Mouse (Mus musculus) embryonic fibroblast, embryonic 13.5 days (primary cell): ENCODE data around the gene Zfp260. TPM values are rescaled to one million over a fixed set of nuclear protein-coding genes. Genes with fewer than 3 reads are reported as not detected.
A peak's percentile ranks its signal among the peaks of the same experiment; 100 is the strongest.
"Not testable (repeated sequence)": the region's sequence is repeated elsewhere in the genome, so short reads cannot be mapped to it uniquely, and the experiment has no call there.

Source experiments
- H3K27ac ChIP-seq: 2 replicates; pipeline ENCODE4 v1.5.1; 2012; ENCODE audit warnings: low read length, control low read depth, inconsistent platforms; ENCODE audit not compliant: insufficient read depth
- H3K4me1 ChIP-seq: 2 replicates; pipeline ENCODE4 v1.6.1; 2011; ENCODE audit warnings: low read length; ENCODE audit not compliant: control insufficient read depth, insufficient read depth
- H3K4me3 ChIP-seq: 2 replicates; pipeline ENCODE4 v1.5.1; 2011; ENCODE audit warnings: mild to moderate bottlenecking, control low read depth, low read length; ENCODE audit not compliant: insufficient read depth
- CTCF ChIP-seq: IDR thresholded peaks from 2 replicates; pipeline ENCODE4 v1.5.1; 2011; ENCODE audit warnings: mild to moderate bottlenecking, control low read depth, low read length, moderate library complexity, borderline replicate concordance; ENCODE audit not compliant: insufficient read depth
- POLR2A ChIP-seq: IDR thresholded peaks from 2 replicates; pipeline ENCODE4 v1.6.1; 2011; ENCODE audit warnings: low read depth, mild to moderate bottlenecking, control low read depth, low read length, moderate library complexity
- polyA plus RNA-seq: library from polyadenylated mRNA; stranded (reverse); fragments of >200 nt; gene quantifications from 2 replicates; pipeline ENCODE4 v1.2.4, GENCODE M21; 2011; ENCODE audit warnings: low read depth; ENCODE audit not compliant: missing spikeins, insufficient read length

Zfp260 gene
- polyA plus RNA-seq, 1 experiment = 119 TPM

- TF ChIP-seq POLR2A (peak; percentile 72), CTCF (no peak)
- H3K27ac ChIP-seq = peak within 1 kb of the TSS; percentile 73
- peak within 1 kb of the TSS; percentile 71 for H3K4me3 ChIP-seq
- 0 out of 2 replicates have a peak, but pooled peaks cover 2% of the 10 kb centered on the region for H3K4me1 ChIP-seq
These were observed 4.2 kb upstream of the Zfp260 start, which contains the start of the genes Gm26920 and Zfp566 for GRCm38 (mm10) chr7:30090092-30090969. Gene Gm26920 (minus strand): TSS chr7:30090410. Gene Zfp566 (minus strand): TSS chr7:30090527.

- Histone ChIP-seq H3K4me3 (peak overlapping the region; percentile 4; the same call in 1 of the 2 replicates), H3K27ac (peak overlapping the region; percentile 73), H3K4me1 (0 out of 2 replicates have a peak, but pooled peaks cover 2% of the 10 kb centered on the region)
- TF ChIP-seq CTCF = no peak
- TF ChIP-seq POLR2A = no peak
These were observed 3.5 kb upstream of the Zfp260 start for GRCm38 (mm10) chr7:30090970-30091585.

DNA sequence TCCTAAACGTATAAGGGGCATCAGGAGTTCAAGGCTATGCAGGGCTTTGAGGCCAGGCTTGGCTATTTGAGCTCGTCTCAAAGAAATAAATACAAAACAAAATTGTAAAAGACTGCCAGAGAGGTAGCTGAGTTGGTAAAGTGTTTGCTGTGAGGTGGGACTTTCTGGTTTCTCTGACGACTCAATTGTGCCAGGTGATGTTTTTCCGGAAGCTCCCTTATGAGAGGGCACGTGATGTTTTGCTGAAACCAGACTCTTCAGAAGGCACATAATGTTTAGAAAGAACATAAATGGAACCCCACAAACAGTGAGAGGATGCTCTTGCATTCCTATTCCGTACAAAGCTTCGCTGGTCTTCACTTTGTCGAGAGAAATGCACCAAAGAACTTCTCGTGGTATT, 1.9 kb upstream of the Zfp260 start:
- H3K4me1 ChIP-seq = no peaks in the 10 kb centered on the region
- TF ChIP-seq POLR2A = no peak
- no peak for TF ChIP-seq CTCF
- no peak overlapping the region for H3K4me3 ChIP-seq
- H3K27ac ChIP-seq = no peak overlapping the region

- peak overlapping the region; percentile 26 for H3K4me3 ChIP-seq
- H3K27ac ChIP-seq = no peak overlapping the region
- no peak for TF ChIP-seq POLR2A
- no peak for TF ChIP-seq CTCF
- H3K4me1 ChIP-seq = no peaks in the 10 kb centered on the region
These were observed 610 bp upstream of the Zfp260 start for GRCm38 (mm10) chr7:30093918-30094415.

DNA sequence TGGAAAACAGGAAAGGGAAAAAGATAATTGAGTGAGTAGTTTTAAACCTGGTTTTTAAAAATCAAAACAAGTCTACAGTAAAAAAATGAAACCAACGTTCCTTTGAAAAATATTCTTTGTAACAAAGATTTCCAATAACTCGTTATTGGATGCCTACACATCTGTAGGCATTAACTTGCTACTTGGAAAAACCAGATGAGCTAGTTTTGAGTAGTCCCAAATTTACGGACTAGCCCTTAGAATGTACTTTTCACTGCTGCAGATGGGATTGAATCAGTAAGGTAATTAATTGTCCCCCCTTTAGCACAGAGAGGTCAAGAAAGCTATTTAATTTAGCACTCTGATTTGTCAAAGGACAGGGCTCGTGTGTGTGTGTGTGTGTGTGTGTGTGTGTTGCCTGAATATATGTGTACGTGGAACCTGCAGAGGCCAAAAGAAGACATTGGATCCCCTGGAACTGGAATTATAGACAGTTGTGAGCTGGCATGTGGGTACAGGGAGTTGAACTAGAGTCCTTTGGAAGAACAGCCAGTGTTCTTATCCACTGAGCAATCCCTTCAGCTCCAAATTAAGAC, 1.1 kb downstream of the Zfp260 start:
- Histone ChIP-seq H3K4me3 (peak overlapping the region; percentile 88), H3K27ac (peak overlapping the region; percentile 74), H3K4me1 (no peaks in the 10 kb centered on the region)
- TF ChIP-seq POLR2A (peak; percentile 15; the same call in 1 of the 2 replicates), CTCF (no peak)

DNA sequence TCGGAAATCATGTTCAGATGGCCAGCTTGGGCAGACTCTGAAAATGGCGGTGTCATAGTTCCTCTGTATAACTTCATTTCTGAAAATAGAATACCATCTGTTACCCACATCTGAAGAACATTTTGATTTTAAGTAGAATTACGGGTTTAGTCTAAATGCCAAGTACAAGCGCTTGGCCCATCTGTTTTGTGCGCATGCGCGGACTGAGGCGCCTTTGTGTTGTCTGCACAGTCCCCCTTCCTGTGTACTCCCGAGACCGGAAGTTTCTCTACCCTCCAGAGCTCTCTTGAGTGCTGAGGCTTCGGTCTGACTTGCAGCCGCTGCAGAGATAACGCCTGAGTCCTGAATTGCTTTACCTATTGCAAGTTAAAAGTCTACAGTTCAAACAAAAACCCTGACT, 4.7 kb downstream of the Zfp260 start:
- no peak overlapping the region for H3K4me3 ChIP-seq
- TF ChIP-seq CTCF (no peak), POLR2A (no peak)
- no peak overlapping the region for H3K27ac ChIP-seq
- no peaks in the 10 kb centered on the region for H3K4me1 ChIP-seq

DNA sequence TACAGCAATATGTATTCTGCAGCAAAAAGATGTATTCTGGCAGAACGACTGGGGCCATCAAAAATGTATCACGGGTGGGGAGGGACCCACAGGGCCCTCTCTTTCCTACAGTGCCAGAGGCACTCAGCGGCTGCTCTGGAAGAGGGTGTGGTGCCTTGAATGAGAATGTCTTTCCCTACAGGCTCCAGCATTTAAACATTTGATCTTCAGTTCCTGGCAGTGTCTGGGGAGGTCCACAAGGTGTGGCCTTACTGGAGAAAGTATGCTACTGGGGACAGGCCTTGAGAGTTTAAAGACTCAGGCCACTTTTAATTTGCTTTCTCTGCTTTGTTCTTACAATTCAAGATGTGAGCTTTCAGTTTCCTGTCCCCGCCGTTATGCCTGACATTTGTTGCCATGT, 21.5 kb downstream of the Zfp260 start:
- Histone ChIP-seq H3K4me1 (no peaks in the 10 kb centered on the region), H3K27ac (no peak overlapping the region), H3K4me3 (no peak overlapping the region)
- TF ChIP-seq POLR2A (no peak), CTCF (no peak)

GRCm38 (mm10) chr7:30117935-30118334, 23.4 kb downstream of the Zfp260 start:
- H3K27ac ChIP-seq, H3K4me1 ChIP-seq, H3K4me3 ChIP-seq: not testable (repeated sequence)

GRCm38 (mm10) chr7:30121308-30122187, 27.0 kb downstream of the Zfp260 start, which contains the start of gene Zfp382:
Gene Zfp382 (plus strand): TSS chr7:30121942.
- Histone ChIP-seq H3K27ac (peak within 1 kb of the TSS; percentile 43), H3K4me1 (no peaks in the 10 kb centered on the region), H3K4me3 (peak within 1 kb of the TSS; percentile 74)
- TF ChIP-seq POLR2A (peak; percentile 85), CTCF (no peak)
